Mouse (Mus musculus) thymus, postnatal 10 days (tissue): ENCODE measurements at regions not wholly inside any gene's neighbourhood (a gene's known extent, or its start where the extent isn't known, plus 50 kb on each side); places are given as distances from the start of the nearest gene placed in this dataset.
"Not testable (repeated sequence)": the region's sequence is repeated elsewhere in the genome, so short reads cannot be mapped to it uniquely, and the experiment has no call there.

Experiments
- DNase-seq, 2 experiments: peaks; one replicate each; pipeline ENCODE4 v3.0.0; 2021; ENCODE audit warnings: low spot score in 2 of 2

GRCm38 (mm10) chr3:83416536-83416935 is 288.8 kb downstream of the Dchs2 start:
- DNase-seq: no peak

GRCm38 (mm10) chr3:83424267-83424666 is 296.5 kb downstream of the Dchs2 start:
- DNase-seq: no peak

- no peak for DNase-seq
Measured at GRCm38 (mm10) chr3:83429376-83429775, 301.6 kb downstream of the Dchs2 start.

- no peak for DNase-seq
Measured at GRCm38 (mm10) chr3:83446154-83446667, 318.5 kb downstream of the Dchs2 start.

GRCm38 (mm10) chr3:83450662-83451061 is 315.5 kb upstream of the Sfrp2 start:
- no peak for DNase-seq

GRCm38 (mm10) chr3:83451317-83451716 is 314.8 kb upstream of the Sfrp2 start:
- DNase-seq: no peak

- DNase-seq: no peak
Measured at GRCm38 (mm10) chr3:83453462-83453861, 312.7 kb upstream of the Sfrp2 start.

- DNase-seq: no peak
Measured at GRCm38 (mm10) chr3:83458450-83458849, 307.7 kb upstream of the Sfrp2 start.

- no peak for DNase-seq
Measured at GRCm38 (mm10) chr3:83479251-83479650, 286.9 kb upstream of the Sfrp2 start.

GRCm38 (mm10) chr3:83480176-83480575 is 285.9 kb upstream of the Sfrp2 start:
- no peak for DNase-seq

- no peak for DNase-seq
Measured at GRCm38 (mm10) chr3:83486192-83486716, 279.9 kb upstream of the Sfrp2 start.

GRCm38 (mm10) chr3:83495584-83495983 is 270.5 kb upstream of the Sfrp2 start:
- DNase-seq: no peak

- no peak for DNase-seq
Measured at GRCm38 (mm10) chr3:83503901-83504300, 262.2 kb upstream of the Sfrp2 start.

- no peak for DNase-seq
Measured at GRCm38 (mm10) chr3:83516614-83517013, 249.5 kb upstream of the Sfrp2 start.

GRCm38 (mm10) chr3:83517914-83518635 is 248.0 kb upstream of the Sfrp2 start:
- DNase-seq: no peak

GRCm38 (mm10) chr3:83530243-83530847 is 235.8 kb upstream of the Sfrp2 start:
- no peak for DNase-seq

- DNase-seq: not testable (repeated sequence)
Measured at GRCm38 (mm10) chr3:83536624-83537023, 229.5 kb upstream of the Sfrp2 start.

- DNase-seq: no peak
Measured at GRCm38 (mm10) chr3:83537231-83537630, 228.9 kb upstream of the Sfrp2 start.

- no peak for DNase-seq
Measured at GRCm38 (mm10) chr3:83537711-83538110, 228.4 kb upstream of the Sfrp2 start.

- no peak for DNase-seq
Measured at GRCm38 (mm10) chr3:83538898-83539297, 227.2 kb upstream of the Sfrp2 start.

- DNase-seq: no peak
Measured at GRCm38 (mm10) chr3:83540997-83541932, 224.9 kb upstream of the Sfrp2 start.
